Mouse (Mus musculus) C2C12 (cell line): ENCODE measurements at regions not wholly inside any gene's neighbourhood (a gene's known extent, or its start where the extent isn't known, plus 50 kb on each side); places are given as distances from the start of the nearest gene placed in this dataset.

Experiments used
- CEBPB ChIP-seq: IDR thresholded peaks from one replicate; pipeline ENCODE4 v1.6.1; 2011; ENCODE audit warnings: low read depth, mild to moderate bottlenecking, control low read depth, moderate library complexity
- CTCF ChIP-seq: IDR thresholded peaks from one replicate; pipeline ENCODE4 v1.5.1; 2011; ENCODE audit not compliant: control insufficient read depth, insufficient read depth, insufficient read length
- FOSL1 ChIP-seq: IDR thresholded peaks from one replicate; pipeline ENCODE4 v1.8.0; 2011; ENCODE audit warnings: mild to moderate bottlenecking, low read length; ENCODE audit not compliant: poor library complexity, insufficient read depth, severe bottlenecking
- MYOG ChIP-seq: IDR thresholded peaks from one replicate; pipeline ENCODE4 v1.6.1; 2011; ENCODE audit not compliant: control insufficient read depth, insufficient read length; ENCODE audit errors: extremely low read depth

DNA sequence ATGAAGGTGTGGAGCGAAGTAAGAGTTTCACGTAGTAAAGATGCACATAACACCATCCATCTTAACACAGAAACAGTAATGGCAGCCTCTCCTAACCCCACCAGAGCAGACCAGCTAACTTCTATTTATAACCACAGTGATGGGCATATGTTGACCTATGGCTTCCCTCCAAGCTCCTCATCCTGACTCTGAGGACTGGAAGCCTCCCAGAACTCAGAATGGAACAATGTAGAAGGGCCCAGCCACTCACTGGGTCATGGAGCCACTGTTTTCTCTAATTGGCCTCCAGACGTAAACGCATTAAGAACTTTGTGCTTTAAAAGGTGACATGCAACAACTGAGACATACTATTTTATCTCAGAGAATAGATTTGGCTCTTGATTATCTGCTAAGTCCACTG is 77.0 kb downstream of the Irs2 start:
- TF ChIP-seq FOSL1: no peak
- TF ChIP-seq CEBPB: no peak
- no peak for TF ChIP-seq MYOG
- no peak for TF ChIP-seq CTCF
